Mouse (Mus musculus) urinary bladder, postnatal 36 days (tissue): ENCODE measurements around the gene Mars.
"Not testable (repeated sequence)": the region's sequence is repeated elsewhere in the genome, so short reads cannot be mapped to it uniquely, and the experiment has no call there.

Experiments
- DNase-seq, 2 experiments: peaks; one replicate each; pipeline ENCODE4 v3.0.0; 2022; ENCODE audit warnings: low spot score in 2 of 2, mixed read lengths in 1 of 2

Gene Mars

GRCm38 (mm10) chr10:127337536-127338099 lies 26.0 kb upstream of the Mars start:
- no peak for DNase-seq

- no peak for DNase-seq
These were observed 25.4 kb upstream of the Mars start for GRCm38 (mm10) chr10:127336952-127337351.

GRCm38 (mm10) chr10:127335271-127335670 lies 23.7 kb upstream of the Mars start:
- no peak for DNase-seq

GRCm38 (mm10) chr10:127333152-127333551 lies 21.6 kb upstream of the Mars start:
- no peak for DNase-seq

GRCm38 (mm10) chr10:127332211-127332874 lies 20.8 kb upstream of the Mars start:
- no peak for DNase-seq

GRCm38 (mm10) chr10:127330212-127330611 lies 18.6 kb upstream of the Mars start:
- no peak for DNase-seq

- no peak for DNase-seq
These were observed 16.0 kb upstream of the Mars start for GRCm38 (mm10) chr10:127327461-127328145.

GRCm38 (mm10) chr10:127326828-127327227 lies 15.2 kb upstream of the Mars start:
- peak in 1 of 2 experiments; percentile 14 for DNase-seq

GRCm38 (mm10) chr10:127326017-127326801 lies 14.6 kb upstream of the Mars start:
- DNase-seq = peak in 1 of 2 experiments; percentile 15

- no peak for DNase-seq
These were observed 13.9 kb upstream of the Mars start for GRCm38 (mm10) chr10:127325454-127326016.

- DNase-seq = no peak
These were observed 12.9 kb upstream of the Mars start for GRCm38 (mm10) chr10:127324495-127324894.

- DNase-seq = no peak
These were observed 11.7 kb upstream of the Mars start for GRCm38 (mm10) chr10:127323131-127323855.

GRCm38 (mm10) chr10:127322669-127323068 lies 11.1 kb upstream of the Mars start:
- DNase-seq = no peak

- no peak for DNase-seq
These were observed 10.6 kb upstream of the Mars start for GRCm38 (mm10) chr10:127322178-127322577.

- DNase-seq = no peak
These were observed 10.0 kb upstream of the Mars start, which contains the start of gene Arhgap9 for GRCm38 (mm10) chr10:127321621-127322020. Gene Arhgap9 (plus strand): TSS chr10:127321964.

GRCm38 (mm10) chr10:127319969-127320368 lies 8.4 kb upstream of the Mars start:
- DNase-seq = no peak

- no peak for DNase-seq
These were observed 6.4 kb upstream of the Mars start for GRCm38 (mm10) chr10:127318009-127318408.

- no peak for DNase-seq
These were observed 5.7 kb upstream of the Mars start for GRCm38 (mm10) chr10:127317277-127317676.

- DNase-seq = not testable (repeated sequence)
These were observed 3.4 kb upstream of the Mars start for GRCm38 (mm10) chr10:127314950-127315349.

- DNase-seq = not testable (repeated sequence)
These were observed 1.9 kb upstream of the Mars start for GRCm38 (mm10) chr10:127313516-127313915.

GRCm38 (mm10) chr10:127312858-127313257 lies 1.3 kb upstream of the Mars start:
- DNase-seq = no peak
